Mouse (Mus musculus) cortical plate, adult 2 months (tissue): ENCODE measurements around the gene Anks1b.

Source experiments
- CTCF ChIP-seq: fragments of 200-500 bp; IDR thresholded peaks from 2 replicates; pipeline ENCODE4 v1.5.1; 2011; ENCODE audit warnings: mild to moderate bottlenecking, control low read depth, low read length; ENCODE audit not compliant: insufficient read depth; ENCODE audit errors: extremely low read depth
- POLR2A ChIP-seq: fragments of 200-500 bp; IDR thresholded peaks from 2 replicates; pipeline ENCODE4 v1.6.1; 2011; ENCODE audit warnings: mild to moderate bottlenecking, low read length, control low read depth; ENCODE audit not compliant: insufficient read depth; ENCODE audit errors: extremely low read depth

DNA sequence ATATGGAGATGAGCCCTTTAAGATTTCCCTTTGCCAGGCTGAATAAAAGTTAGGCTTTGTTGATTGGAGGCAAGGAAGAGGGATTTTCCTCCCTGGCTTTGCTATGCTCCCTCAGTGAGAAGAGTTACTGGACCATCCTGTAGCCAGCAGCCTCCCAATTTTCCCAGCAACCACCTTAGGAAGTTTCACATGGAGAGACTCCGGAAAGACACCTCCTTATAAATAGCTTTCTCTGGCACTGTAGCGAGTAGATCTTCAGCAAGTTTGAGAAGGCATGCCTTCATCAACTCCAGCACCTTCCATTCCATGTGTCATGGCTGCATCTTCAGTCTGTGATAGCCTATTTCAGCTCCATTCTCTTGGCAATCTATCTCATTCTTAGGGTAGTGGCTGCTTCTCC, 535.2 kb downstream of the Anks1b start:
- TF ChIP-seq CTCF, result no peak
- TF ChIP-seq POLR2A, result no peak
